Mouse (Mus musculus) stomach, postnatal 0 days (tissue): Measurements from ENCODE around the gene Pcare.

Experiments
- CTCF ChIP-seq: IDR thresholded peaks from 2 replicates; pipeline ENCODE4 v1.5.1; 2016; ENCODE audit warnings: antibody characterized with exemption, low read depth, mild to moderate bottlenecking, moderate library complexity
- EP300 ChIP-seq: optimal IDR thresholded peaks from 2 replicates; pipeline ENCODE3; 2016; ENCODE audit warnings: antibody characterized with exemption

DNA sequence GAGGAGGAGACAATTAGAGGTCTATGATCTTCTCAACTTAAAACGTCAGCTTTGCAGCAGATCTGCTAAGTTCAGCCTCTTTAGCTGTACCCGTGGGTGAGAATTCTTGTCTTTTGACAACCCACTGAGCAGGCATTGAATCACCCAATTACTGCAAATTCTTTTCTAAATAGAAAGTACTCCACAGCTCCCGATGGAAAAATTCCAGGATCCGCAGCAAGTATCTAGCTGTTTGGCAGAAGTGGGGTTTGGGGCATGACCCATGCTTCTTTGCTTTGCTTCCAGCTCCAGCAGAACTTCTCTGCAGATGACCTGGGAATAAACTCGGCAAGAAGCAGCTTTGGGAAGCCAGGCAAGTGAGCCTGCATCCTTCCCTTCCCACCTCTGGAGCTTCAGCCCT is 9.8 kb downstream of the Pcare start:
- TF ChIP-seq CTCF (no peak), EP300 (no peak)
